Mouse (Mus musculus) heart, postnatal 10 days (tissue): ENCODE measurements around the gene Ntn4. TPM values are rescaled to one million over a fixed set of nuclear protein-coding genes. Genes with fewer than 3 reads are reported as not detected.

Experiments used
- DNase-seq, 2 experiments: peaks; one replicate each; pipeline ENCODE4 v3.0.0; 2021
- intact Hi-C: fragments of 180-260 bp; cut with DNase I; formaldehyde crosslinking; loops from one replicate; pipeline ENCODE4 v1.15.1; 2025
- total RNA-seq, 2 experiments: library from RNA; stranded (reverse); gene quantifications; 2 replicates each; pipeline ENCODE4 v1.2.3; 2021

Ntn4 gene
- total RNA-seq, 2 experiments from 2014 or later: 24.6 to 36.4 TPM

DNA sequence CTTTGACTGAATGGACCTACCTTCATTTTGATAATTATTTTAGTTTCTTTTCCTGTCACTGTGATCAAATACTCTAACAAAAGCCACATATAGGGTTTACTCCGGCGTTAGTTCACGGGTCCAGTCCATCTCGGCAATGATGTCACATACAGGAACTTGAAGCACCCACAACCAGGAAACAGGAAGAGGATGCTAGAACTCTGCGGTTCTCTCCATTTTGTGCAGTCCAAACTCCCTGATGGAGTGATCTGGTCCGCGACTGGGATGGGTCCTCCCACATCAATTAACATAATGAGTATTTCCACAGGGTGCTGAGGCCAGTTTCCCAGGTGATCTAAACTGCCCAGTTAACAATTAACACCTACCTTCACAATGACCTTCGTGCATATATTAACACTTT is 69.1 kb downstream of the Ntn4 start:
- DNase-seq: no peak
- intact Hi-C loops: loop anchor here (5.0 kb wide), 1 partner anchor 37 kb away; no protein-coding TSS in a partner anchor

GRCm38 (mm10) chr10:93721625-93722337 is 81.3 kb downstream of the Ntn4 start:
- DNase-seq: no peak
- intact Hi-C loops: no loop called here

DNA sequence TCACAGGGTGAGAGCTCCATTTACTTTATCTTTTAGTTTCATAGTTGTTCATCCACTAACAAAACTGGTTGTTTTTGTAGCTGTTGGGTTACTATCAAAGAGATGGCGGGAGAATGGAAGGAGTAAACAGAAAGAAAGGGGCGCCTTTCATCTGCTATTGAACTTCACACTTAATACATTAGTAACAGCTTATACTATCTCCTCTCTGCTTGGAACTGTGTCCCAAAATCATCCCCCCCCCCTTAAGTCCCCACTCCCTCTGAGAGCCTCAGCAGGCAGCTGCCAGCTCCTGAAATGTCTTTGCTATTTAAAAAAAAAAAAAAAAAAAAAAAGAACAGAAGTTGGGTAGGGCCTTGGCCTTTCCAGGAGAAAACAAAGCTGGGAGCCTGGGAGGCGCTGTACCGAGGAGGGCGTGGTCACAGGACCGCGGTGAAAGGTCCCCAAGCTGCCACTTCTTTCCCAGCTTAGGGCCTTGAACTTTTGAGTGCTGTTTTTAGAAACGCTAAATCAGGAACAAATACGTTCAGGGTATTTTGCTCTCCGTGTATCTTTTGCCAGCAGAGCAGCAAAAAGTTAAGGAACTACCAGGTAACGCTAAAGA is 83.6 kb downstream of the Ntn4 start:
- peak; percentile 58 to 59 for DNase-seq
- intact Hi-C loops: no loop called here

- intact Hi-C loops: no loop called here
- no peak for DNase-seq
These were observed 87.7 kb downstream of the Ntn4 start for GRCm38 (mm10) chr10:93728131-93728530.

DNA sequence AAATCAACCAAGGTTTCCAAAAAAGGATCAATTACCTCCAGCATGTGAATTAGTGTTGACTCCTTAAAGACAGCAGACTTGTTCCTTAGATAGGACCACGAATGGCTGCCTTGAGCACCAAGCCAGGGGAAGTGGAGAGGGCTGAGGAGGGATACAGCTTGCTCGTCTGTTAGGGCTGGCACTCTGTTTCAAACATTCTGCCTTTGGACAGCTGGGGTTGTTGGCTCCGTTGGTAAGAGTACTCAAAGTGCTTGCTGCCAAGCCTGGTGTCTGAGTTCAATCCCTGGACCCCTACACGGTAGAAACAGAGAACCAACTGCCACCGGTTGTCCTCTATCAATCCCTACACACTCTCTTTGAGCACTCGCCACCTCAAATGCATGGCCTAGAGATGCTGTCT is 90.0 kb downstream of the Ntn4 start:
- intact Hi-C loops: no loop called here

DNA sequence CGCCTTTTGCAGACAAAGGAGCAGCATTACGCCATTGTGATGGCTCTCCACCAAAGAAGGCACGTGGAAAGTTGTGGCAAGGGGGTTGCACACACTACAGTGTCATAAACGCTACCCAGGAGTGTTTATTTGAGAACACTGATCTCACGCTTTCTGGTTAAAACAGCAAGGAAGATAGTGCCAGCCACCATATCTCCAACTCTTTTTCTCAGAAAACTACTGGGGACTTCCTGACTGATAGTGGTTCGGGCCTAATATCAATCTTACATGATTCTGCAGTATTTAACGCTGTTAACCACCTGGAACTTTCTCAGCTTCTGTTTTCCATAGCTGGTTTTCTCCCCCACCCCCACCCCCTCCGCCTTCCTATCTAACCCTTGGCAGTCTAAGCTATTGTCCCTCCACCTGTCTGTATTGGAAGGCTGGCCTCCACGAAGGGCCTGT is 90.8 kb downstream of the Ntn4 start:
- no peak for DNase-seq
- intact Hi-C loops: no loop called here

More for the DNA sequence above, 90.0 kb downstream of the Ntn4 start:
- DNase-seq: no peak

GRCm38 (mm10) chr10:93736114-93736645 is 95.7 kb downstream of the Ntn4 start:
- intact Hi-C loops: no loop called here
- DNase-seq: peak; percentile 85 to 86

GRCm38 (mm10) chr10:93737080-93737479 is 96.6 kb downstream of the Ntn4 start:
- intact Hi-C loops: no loop called here

GRCm38 (mm10) chr10:93741446-93742096 is 101.1 kb downstream of the Ntn4 start:
- intact Hi-C loops: no loop called here
- DNase-seq: no peak

More at GRCm38 (mm10) chr10:93737080-93737479, 96.6 kb downstream of the Ntn4 start:
- peak; percentile 26 to 31 for DNase-seq

- DNase-seq: no peak
- intact Hi-C loops: no loop called here
These were observed 101.6 kb downstream of the Ntn4 start for GRCm38 (mm10) chr10:93742097-93742446.

DNA sequence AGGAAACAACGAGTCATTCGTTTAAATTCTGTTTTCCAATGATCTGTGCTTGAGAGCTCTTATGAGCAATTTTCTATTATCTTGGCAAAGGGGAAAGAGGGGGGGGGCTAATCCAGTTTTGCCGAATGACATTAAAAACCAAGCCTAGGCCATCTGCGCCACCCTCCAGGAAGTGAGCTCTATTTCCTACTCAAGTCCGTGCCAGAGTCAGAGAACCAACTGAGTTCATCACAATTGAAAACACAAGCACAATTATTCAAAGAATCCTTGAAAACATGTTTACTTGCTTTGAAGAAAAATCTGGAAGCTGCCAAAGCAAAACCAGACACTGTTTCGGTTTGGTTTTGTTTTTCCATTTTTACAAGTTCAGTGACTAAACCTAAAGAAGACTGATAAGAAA is 102.1 kb downstream of the Ntn4 start:
- DNase-seq: no peak
- intact Hi-C loops: no loop called here

- intact Hi-C loops: no loop called here
These were observed 109.0 kb downstream of the Ntn4 start for GRCm38 (mm10) chr10:93749267-93750192.

DNA sequence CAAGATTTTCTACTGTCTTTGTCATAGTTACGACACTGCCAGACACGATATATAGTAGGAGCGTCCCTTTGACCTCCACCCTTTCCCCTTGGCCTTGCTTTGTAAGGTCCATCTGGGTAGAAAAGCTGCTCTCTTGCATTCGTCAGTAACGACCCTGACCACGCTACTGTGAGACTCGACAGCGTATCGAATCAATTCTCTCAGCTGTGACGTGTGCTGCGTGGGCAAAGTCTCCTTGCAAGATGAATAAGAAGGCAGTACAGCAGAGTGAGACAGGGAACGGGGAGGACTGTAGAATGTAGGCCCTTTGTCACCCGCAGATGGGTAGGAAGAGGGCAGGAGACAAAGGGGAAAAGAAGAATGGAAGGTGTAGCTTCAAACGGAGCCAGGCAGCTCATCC is 110.8 kb downstream of the Ntn4 start:
- intact Hi-C loops: no loop called here
- no peak for DNase-seq

More at GRCm38 (mm10) chr10:93749267-93750192, 109.0 kb downstream of the Ntn4 start:
- DNase-seq: peak in 1 of 2 experiments; percentile 42

- DNase-seq: no peak
- intact Hi-C loops: no loop called here
These were observed 113.4 kb downstream of the Ntn4 start for GRCm38 (mm10) chr10:93753711-93754391.

- no peak for DNase-seq
- intact Hi-C loops: no loop called here
These were observed 115.7 kb downstream of the Ntn4 start for GRCm38 (mm10) chr10:93756211-93756610.

- intact Hi-C loops: loop anchor here (10.0 kb wide), 1 partner anchor 1015 kb away; no protein-coding TSS in a partner anchor
- no peak for DNase-seq
These were observed 119.2 kb downstream of the Ntn4 start for GRCm38 (mm10) chr10:93759644-93760043.

DNA sequence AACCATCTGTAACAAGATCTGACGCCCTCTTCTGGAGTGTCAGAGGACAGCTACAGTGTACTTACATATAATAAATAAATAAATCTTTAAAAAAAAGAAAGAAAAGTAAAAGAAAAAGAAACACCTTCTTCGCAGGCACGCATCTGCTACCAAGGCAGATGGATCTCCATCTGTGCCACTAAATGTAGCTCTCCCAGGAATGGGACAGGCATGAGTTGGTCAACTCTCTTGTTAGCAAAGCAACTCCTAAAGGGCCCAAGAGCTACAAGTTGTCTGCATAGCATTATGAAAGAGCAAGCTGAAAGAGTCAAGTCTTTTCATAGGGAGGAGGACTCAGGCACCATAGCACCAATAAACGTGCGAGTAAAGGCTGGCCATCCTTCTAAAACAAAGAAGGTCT is 119.9 kb downstream of the Ntn4 start:
- DNase-seq: no peak
- intact Hi-C loops: loop anchor here (10.0 kb wide), 1 partner anchor 1014 kb away; no protein-coding TSS in a partner anchor

DNA sequence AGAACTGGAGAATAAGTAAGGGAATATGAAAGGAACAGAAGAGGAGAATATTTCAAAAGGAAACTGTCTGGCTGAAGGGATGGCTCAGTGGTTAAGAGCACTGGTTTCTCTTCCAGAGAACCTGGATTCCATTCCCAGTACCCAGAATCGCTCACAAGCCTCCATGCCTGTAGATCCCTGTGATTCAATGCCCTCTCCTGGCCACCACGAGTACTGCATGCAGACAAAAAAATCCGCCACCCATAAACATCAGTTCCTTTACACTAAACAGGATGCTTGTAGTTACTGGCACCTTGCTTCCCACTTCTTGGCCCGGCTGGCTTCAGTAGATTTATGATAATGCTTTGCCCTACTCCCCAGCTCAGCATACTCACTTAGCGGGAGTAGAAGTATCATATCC is 122.6 kb downstream of the Ntn4 start:
- intact Hi-C loops: loop anchor here (10.0 kb wide), 1 partner anchor 1012 kb away; no protein-coding TSS in a partner anchor
- DNase-seq: peak in 1 of 2 experiments; percentile 60

DNA sequence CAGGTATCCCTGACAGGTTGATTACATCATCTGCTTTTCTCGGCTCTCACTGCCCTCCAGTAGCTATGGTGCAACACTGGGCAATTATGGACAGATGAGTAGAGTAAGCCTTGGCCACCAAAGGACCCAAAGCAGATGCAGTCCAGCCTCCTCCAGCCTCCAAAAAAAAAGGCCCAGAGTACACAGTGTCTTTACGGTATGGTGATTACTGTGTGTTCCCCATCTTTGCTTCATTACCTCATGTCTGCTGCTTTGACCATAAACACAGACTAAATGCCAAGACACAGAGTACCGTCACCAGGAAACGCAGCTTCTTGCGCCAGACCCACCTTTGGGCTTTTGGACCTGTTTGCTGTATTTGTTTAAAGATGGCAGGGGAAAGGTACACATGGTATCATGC is 125.7 kb downstream of the Ntn4 start:
- intact Hi-C loops: loop anchor here (10.0 kb wide), 1 partner anchor 1009 kb away; no protein-coding TSS in a partner anchor
- no peak for DNase-seq
